6 mouse cellular contexts compared by ENCODE assay signal in genomic region chr13:95968031-95968430, GRCm38 (mm10).
A peak's percentile ranks its signal among the peaks of the same experiment; 100 is the strongest.
DNase-seq lines count a peak whose midpoint lies in the region; ATAC-seq and TF ChIP-seq lines count a peak whose summit lies in the region.
"Not testable (repeated sequence)": the region's sequence is repeated elsewhere in the genome, so short reads cannot be mapped to it uniquely, and the experiment has no call there.

No protein-coding gene starts in this region.

- not testable (repeated sequence) for H3K4me3 ChIP-seq in forebrain, embryonic 13.5 days; heart, embryonic 10.5 days; layer of hippocampus, adult 2 months; midbrain, embryonic 15.5 days

- not testable (repeated sequence) for H3K9ac ChIP-seq in forebrain, embryonic 13.5 days; midbrain, embryonic 15.5 days

- ATAC-seq in forebrain, embryonic 13.5 days, result peak; percentile 34; the same call in 1 of the 2 replicates
- ATAC-seq in midbrain, embryonic 15.5 days (replicated peaks), result 0 out of 2 replicates have a peak, but pooled peaks have one; percentile 18

- H3K9me3 ChIP-seq in forebrain, embryonic 13.5 days (replicated peaks); heart, embryonic 10.5 days; midbrain, embryonic 15.5 days: not testable (repeated sequence)

- DNase-seq in adrenal gland, adult 2 months, result peak; percentile 17
- DNase-seq in embryo, embryonic 10 days (ENCODE audit: low spot score), result peak; percentile 50
- not testable (repeated sequence) for DNase-seq in heart, embryonic 10.5 days (ENCODE audit: low spot score)
- peak in 1 of 2 experiments; percentile 41 for DNase-seq in layer of hippocampus, adult 2 months (ENCODE audit: low spot score in 2 of 2)

- not testable (repeated sequence) for H3K27me3 ChIP-seq in forebrain, embryonic 13.5 days; heart, embryonic 10.5 days (ENCODE audit: insufficient read depth, poor library complexity, severe bottlenecking); midbrain, embryonic 15.5 days (replicated peaks)

- WGBS in forebrain, embryonic 13.5 days, result 71% methylated on average over 2 of the region's 2 CpGs
- WGBS in heart, embryonic 10.5 days, result 69% methylated on average over 2 of the region's 2 CpGs
- WGBS in midbrain, embryonic 15.5 days, result 64% methylated on average over 2 of the region's 2 CpGs

- TF ChIP-seq CTCF in layer of hippocampus, adult 2 months (conservative IDR thresholded peaks at IDR 0.05), result not testable (repeated sequence)

- not testable (repeated sequence) for H3K27ac ChIP-seq in forebrain, embryonic 13.5 days; midbrain, embryonic 15.5 days
- 0 out of 2 replicates have a peak overlapping the region, but pooled peaks have one; percentile 4 for H3K27ac ChIP-seq in heart, embryonic 10.5 days
- H3K27ac ChIP-seq in layer of hippocampus, adult 2 months, result peak overlapping the region; percentile 67

- not testable (repeated sequence) for H3K4me1 ChIP-seq in forebrain, embryonic 13.5 days
- peaks cover 28% of the 10 kb centered on the region for H3K4me1 ChIP-seq in heart, embryonic 10.5 days
- H3K4me1 ChIP-seq in midbrain, embryonic 15.5 days, result peaks cover 15% of the 10 kb centered on the region; the same call in 1 of the 2 replicates

- H3K36me3 ChIP-seq in forebrain, embryonic 13.5 days (ENCODE audit: poor library complexity, severe bottlenecking); heart, embryonic 10.5 days; midbrain, embryonic 15.5 days (replicated peaks): not testable (repeated sequence)

- H3K4me2 ChIP-seq in forebrain, embryonic 13.5 days; midbrain, embryonic 15.5 days: not testable (repeated sequence)
